In the genomic region with DNA sequence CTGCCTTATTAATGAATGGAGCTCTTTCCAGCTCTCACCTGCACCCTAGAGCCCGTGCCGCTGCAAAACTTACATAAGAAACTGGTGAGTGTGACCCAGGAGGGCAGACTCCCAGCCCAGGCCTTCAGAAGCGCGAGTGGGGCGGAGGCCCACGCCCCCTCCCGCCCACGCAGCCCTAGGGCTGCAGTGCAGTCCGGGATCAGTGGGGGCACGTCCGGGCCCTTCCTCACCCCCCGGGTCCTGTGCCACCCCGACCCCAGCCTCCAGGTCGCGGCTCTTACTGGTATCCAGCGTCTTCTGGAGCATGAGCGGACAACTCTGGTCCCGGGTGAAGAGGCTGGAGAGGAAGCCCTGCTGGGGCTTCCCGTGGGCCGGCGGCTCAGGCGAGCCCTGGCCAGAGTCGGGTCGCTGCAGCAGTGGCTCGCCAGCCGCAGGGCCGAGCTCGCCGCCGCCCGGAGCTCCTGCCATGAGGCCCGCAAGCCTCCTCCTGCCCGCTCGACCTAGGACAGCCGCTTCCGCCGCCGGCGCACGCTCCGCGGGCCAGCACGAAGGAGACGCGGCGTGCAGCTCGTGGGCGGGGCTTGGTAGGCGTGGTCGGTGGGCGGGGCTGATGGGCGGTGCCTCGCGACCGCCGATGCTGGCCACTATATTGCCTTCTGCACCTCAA, we compare ENCODE assay signal across 8 mouse cellular contexts. TPM values are rescaled to one million over a fixed set of nuclear protein-coding genes. Genes with fewer than 3 reads are reported as not detected.
DNase-seq lines count a peak whose midpoint lies in the region; ATAC-seq and TF ChIP-seq lines count a peak whose summit lies in the region.

A gene (minus strand): TSS at position 535 of the 667 bp plus-strand sequence.

- peak within 1 kb of the TSS; percentile 98 for H3K4me2 ChIP-seq in hindbrain, embryonic 13.5 days

- no peaks in the 10 kb centered on the region for H3K9me3 ChIP-seq in hindbrain, embryonic 13.5 days

- H3K4me3 ChIP-seq in hindbrain, embryonic 13.5 days, result peak within 1 kb of the TSS; percentile 70

- TF ChIP-seq CTCF in Patski (IDR thresholded peaks at IDR 0.05), result no peak

- WGBS in hindbrain, embryonic 13.5 days, result under 1% methylated on average over 51 of the region's 56 CpGs

- in situ Hi-C loops in Patski (cut with MboI; ENCODE audit: low pct_unique_long_range_greater_than_20kb), result no loop called here

- H3K4me1 ChIP-seq in hindbrain, embryonic 13.5 days (replicated peaks), result peaks cover 7% of the 10 kb centered on the region

- ATAC-seq in Patski, result peak; percentile 90
- peak; percentile 85 for ATAC-seq in hindbrain, embryonic 13.5 days (ENCODE audit: low FRiP score)

- H3K36me3 ChIP-seq in hindbrain, embryonic 13.5 days, result peaks cover 7% of the 10 kb centered on the region; the same call in 1 of the 2 replicates

- POLR2A ChIA-PET in Patski (lab: Charles Lee), result no interaction called here

- H3K27me3 ChIP-seq in Patski, result no peaks in the 10 kb centered on the region
- H3K27me3 ChIP-seq in hindbrain, embryonic 13.5 days, result 0 out of 2 replicates have a peak, but pooled peaks cover 5% of the 10 kb centered on the region

- H3K27ac ChIP-seq in hindbrain, embryonic 13.5 days, result 0 out of 2 replicates have a peak within 1 kb of the TSS, but pooled peaks have one; percentile 48

- DNase-seq in Patski (ENCODE audit: low read depth, low spot score), result no peak
- DNase-seq in cerebellum, postnatal 14 days, result peak; percentile 95 to 96
- DNase-seq in frontal cortex, postnatal 14 days (ENCODE audit: low spot score in 2 of 2), result peak; percentile 74 to 86
- DNase-seq in layer of hippocampus, postnatal 14 days (ENCODE audit: low spot score in 2 of 2), result peak; percentile 87 to 89
- DNase-seq in lung, postnatal 10 days, result peak; percentile 95
- peak; percentile 96 for DNase-seq in ovary, postnatal 14 days (ENCODE audit: low spot score)
- DNase-seq in thymus, postnatal 10 days (ENCODE audit: low spot score in 2 of 2), result peak; percentile 83 to 92

- CTCF ChIA-PET in Patski (lab: Charles Lee), result no interaction called here

- peak within 1 kb of the TSS; percentile 83 for H3K9ac ChIP-seq in hindbrain, embryonic 13.5 days

RNA-seq across cellular contexts. Expression of the gene that starts here (rescaled TPM):
- polyA plus RNA-seq in Patski (2021), result 14.5 TPM
- polyA plus RNA-seq in hindbrain, embryonic 13.5 days (2015; fragmentation: Nextera tagmentation; extraction: Ambion mirVana), result 10.6 and 10.9 TPM in 2 replicates
- 1 to 10 TPM; 8.9 to 9.2 TPM for total RNA-seq in layer of hippocampus, postnatal 14 days (2021)
